Mouse (Mus musculus) forelimb bud, embryonic 11.5 days (tissue): ENCODE results near the gene Map1s.
A peak's percentile ranks its signal among the peaks of the same experiment; 100 is the strongest.

Experiments used
- DNase-seq: peaks from one replicate; pipeline ENCODE4 v3.0.0-alpha.2; 2012; ENCODE audit warnings: low read depth, low spot score

Gene Map1s

DNA sequence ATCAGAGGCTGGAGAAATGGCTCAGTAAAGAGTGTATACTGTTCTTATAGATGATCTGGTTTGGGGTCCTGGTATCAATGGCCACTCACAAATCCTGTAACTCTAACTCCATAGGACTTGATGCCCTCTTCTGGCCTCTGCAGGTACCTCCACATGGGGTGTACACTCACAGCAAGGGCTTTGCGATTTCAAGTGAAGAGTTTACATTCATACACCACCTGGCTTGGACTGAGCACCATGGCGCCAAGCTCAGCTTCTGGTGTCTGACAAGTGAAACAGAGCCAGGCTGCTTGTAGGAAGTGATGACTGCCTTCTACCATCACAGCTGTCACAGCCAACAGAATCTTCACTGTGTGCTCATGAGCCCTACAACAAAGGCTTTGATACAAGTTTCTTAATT is 35.7 kb downstream of the Map1s start:
- DNase-seq = no peak

- DNase-seq = no peak
These were observed 37.5 kb downstream of the Map1s start for GRCm38 (mm10) chr8:70943187-70943586.

DNA sequence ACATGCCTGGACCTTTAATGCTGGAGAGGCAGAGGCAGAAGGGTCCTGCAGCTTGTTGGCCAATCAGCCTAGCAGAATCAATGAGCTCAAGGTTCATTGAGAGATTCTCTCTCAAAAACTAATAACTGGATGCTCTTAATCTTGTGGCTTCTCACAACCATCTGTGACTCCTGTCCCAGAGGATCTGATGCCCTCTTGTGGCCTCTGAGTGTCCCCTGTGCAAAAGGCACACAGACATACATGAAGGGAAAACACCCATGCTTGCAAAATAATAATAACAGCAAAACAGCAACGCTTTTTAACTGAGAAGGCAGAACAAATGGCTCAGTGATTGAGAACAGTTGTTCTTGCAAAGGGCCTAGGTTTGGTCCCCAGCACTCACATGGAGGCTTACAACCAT is 44.1 kb downstream of the Map1s start:
- no peak for DNase-seq

DNA sequence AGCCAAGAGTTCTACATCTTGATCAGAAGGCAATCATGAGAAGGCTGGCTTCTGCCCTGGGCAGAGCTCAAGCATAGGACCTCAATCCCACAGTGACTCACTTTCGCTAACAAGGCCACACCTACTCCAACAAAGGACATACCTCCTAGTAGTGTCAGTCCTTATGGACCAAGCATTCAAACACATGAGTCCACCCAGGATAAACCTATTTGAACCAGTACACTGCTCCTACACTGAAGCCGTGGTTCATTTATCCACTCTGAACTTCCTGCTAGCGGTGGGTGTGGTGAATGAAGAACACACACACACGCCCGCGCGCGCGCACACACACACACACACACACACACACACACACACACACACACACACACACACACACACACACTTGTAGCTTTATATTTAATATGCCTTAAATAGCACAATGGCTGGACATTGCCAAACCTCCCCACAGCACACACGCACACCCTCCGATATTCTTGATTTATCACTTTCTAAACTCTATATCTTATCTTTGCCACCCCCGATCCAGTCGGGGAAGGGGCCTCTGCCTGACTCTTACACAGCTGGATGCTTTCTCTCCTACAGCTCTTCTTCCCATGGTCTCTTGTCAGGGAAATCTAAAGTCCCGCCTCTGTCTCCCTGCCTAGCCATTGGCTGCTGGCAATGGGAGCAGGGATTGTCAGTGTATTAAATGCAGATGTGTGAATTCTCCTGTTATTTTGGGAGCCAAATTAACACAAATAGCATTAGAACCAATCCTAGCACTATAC is 55.2 kb downstream of the Map1s start:
- no peak for DNase-seq

DNA sequence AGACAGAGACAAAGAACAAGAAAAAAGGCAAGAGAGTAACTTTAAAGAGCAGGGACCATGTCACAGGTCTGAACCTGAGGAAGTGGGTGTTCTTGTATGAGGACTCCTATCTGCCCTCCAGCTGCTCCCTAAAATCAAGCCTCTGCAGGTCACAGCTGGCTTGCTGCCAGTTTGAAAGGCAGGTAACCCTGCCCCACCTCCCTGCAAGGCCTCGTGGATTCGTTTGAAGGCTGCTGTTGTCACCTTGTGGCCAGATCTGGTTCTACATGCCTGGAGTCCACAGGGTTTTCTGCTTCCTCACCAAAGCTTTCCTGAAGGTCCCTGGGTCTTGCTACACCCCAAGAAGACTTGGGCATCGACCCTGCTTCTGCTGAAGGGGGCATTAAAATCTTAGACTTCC is 58.4 kb downstream of the Map1s start:
- peak; percentile 63 for DNase-seq

DNA sequence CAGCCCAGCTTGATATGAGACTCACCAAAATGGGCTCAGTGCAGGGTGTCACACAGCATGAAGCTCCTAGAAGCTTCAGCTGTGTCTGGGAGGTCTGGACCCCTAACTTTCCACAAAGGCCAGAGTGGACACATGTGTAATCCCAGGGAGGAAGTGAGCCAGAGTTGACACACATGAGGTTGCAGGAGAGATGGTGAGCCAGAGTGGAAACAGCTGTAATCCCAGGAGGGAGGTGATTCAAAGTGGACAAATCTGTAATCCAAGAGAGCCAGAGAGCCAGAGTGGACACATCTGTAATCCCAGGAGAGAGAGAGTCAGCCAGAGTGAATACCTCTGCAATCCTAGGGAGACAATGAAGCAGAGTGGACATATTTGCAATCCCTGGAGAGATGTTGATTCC is 59.1 kb downstream of the Map1s start:
- DNase-seq = no peak
